Mouse (Mus musculus): ENCODE results near the gene Srgap2. TPM values are rescaled to one million over a fixed set of nuclear protein-coding genes. Genes with fewer than 3 reads are reported as not detected.

Srgap2 gene
- polyA plus RNA-seq, 3 experiments from 2014 or later: 27.3 to 33.0 (median 30.0) TPM

DNA sequence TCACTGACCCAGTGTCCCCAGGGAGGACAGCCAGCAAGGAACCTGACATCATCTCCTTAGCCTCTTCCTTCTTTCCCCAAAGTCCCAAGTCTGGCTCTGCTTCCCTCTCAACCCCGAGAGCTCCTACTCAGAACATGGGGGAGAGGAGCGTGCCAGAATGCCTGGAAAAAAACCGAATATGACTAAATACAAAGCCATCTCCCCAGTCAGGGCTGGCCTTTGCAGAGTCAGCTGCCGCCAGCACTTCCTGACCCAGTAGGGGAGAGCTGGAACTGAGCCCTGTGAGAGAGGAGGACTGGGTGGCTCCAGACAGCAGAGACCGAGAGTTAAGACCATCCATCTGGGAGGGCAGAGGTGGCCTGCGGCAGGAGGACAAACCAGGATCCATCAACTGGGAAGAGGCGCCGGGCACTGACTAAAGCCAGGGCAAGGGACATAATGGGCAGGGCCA is 288.2 kb downstream of the Srgap2 start:
- no peak for ATAC-seq

DNA sequence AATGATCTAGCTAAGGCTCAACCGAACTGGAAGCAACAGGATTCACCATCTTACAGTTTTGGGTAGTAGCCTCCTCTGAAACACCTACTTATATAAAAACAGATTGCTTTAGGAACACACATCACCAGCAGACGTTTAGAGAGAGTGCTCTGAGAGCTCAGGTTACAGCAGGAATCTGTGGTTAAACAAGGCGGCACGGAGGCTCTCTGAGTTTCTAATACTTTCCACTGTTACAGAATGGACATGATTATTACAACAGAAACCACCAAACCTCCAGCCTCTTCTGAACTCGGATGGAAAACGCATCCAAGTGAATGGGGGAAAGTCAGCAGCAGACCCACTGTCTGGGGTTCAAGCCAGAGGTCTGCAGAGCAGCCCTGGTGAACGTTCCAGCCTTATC is 291.1 kb downstream of the Srgap2 start:
- no peak for ATAC-seq

Other genes with a start within 250 kb of the Srgap2 start
- gene Ikbke, start 247.7 kb downstream of the Srgap2 start, polyA plus RNA-seq (2017; shearing (Covaris generic)): 100 to 1,000 TPM in 2 of 3 experiments, 10 to 100 TPM in 1; 58.5 to 121 (median 105) TPM
- gene Fam72a, start 551 bp upstream of the Srgap2 start, polyA plus RNA-seq (2017; shearing (Covaris generic)): 1 to 10 TPM in 1 of 3 experiments, under 1 TPM in 2; 0.59 to 1.4 (median 0.66) TPM
- gene Avpr1b, start 71.9 kb upstream of the Srgap2 start, polyA plus RNA-seq (2017; shearing (Covaris generic)): not detected
- gene Ctse, start 111.0 kb upstream of the Srgap2 start, polyA plus RNA-seq (2017; shearing (Covaris generic)): 10 to 100 TPM; 17.6 to 47.6 (median 27.0) TPM
- under 1 TPM in 2 of 3 experiments, not detected in 1; 0.15 to 0.46 TPM for gene Rab7b, start 161.3 kb upstream of the Srgap2 start, polyA plus RNA-seq (2017; shearing (Covaris generic))
- gene Slc26a9, start 216.7 kb upstream of the Srgap2 start, polyA plus RNA-seq (2017; shearing (Covaris generic)): not detected

Data from inflammation-experienced regulatory T-cells, adult 6 months (primary cell).